Mouse (Mus musculus) heart, postnatal 0 days (tissue): ENCODE data around the gene Pramef20.

Experiments
- CTCF ChIP-seq: IDR thresholded peaks from 2 replicates; pipeline ENCODE4 v1.5.1; 2016; ENCODE audit warnings: antibody characterized with exemption, control low read depth, low read depth
- EP300 ChIP-seq: IDR thresholded peaks from 2 replicates; pipeline ENCODE4 v1.6.1; 2016; ENCODE audit warnings: antibody characterized with exemption, low read depth

GRCm38 (mm10) chr4:144408290-144408689 is 30.6 kb upstream of the Pramef20 start, which contains the start of gene Pramef12:
- TF ChIP-seq EP300 (no peak), CTCF (no peak)
